Mouse (Mus musculus) cerebellum, adult 9-11 months (tissue): ENCODE data around the gene Prr29.
"Not testable (repeated sequence)": the region's sequence is repeated elsewhere in the genome, so short reads cannot be mapped to it uniquely, and the experiment has no call there.

Experiments used
- DNase-seq: peaks from one replicate; pipeline ENCODE4 v3.0.0; 2022

Gene Prr29

DNA sequence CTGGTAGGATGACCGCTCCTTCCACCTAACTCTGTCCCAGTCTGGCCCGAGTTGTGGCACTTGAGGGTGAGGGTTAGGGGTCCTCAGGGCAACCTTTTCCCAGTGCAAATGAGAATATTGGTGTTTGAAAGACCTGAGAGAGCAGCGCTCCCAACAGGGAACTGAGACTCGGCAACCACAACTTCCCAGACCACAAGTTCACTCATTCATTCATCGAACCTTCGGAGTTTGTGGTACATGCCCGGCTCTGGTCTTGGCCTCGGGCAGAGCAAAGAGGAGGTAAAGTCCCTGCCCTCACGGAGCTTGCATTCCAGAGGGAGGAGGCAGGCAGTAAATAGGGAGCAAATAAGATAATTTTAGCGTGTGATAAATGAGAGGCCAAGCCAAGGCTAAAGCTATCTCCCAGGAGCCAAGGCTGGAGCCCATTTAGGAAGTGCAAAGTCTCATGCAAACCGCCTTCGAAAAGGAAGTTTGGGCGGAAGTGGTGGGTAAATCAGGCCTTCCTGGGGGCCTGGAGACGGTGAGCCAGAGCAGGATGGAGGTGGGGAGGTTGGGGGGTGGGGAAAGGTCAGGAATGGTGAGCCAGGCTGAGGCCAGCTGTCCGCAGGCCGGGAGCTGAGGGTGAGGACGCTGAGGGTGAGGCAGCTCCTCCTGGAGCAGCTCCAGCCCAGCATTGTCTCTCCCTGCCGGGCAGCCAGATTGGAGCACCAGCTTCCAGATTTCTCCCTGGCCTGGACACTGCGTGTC lies 9.7 kb upstream of the Prr29 start:
- peak; percentile 79 for DNase-seq

DNA sequence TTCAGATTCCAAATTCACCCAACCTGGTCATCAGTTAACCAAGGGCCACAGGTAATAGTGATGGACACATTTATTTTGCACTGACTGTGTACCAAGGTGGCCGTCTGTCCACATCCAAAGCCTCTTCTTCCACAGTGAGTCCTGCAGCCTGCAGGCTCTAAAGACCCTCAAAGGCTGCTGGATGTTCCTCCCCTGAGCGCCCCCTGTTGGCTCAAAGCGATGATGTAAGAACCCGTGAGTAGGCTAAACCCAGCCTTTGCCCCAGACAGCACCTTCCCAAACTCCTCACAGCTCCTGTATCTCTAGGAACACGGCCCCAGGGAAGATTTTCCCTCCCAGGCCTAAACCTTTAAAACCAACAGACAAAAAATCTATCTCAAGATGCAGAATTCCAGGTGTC lies 5.9 kb upstream of the Prr29 start:
- DNase-seq, result no peak

DNA sequence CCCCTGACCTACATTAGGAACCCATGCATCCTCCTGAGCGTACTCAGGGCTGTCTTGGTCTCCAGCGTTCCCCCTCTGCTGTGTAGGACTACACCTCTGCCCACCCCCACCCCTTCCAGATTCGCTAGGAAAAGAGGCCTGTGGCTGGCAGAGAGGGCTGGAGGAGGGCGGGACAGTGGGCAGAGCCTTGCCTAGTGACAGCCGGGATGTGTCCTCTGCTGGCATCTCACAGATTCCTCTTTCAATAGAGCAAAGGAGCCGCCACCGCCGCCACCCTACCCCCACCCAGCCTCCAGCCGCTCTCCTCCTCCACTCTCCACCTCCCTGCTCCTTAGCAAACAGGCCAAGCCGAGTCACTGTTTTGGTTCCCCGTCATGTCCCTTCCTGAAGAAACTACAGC lies 560 bp upstream of the Prr29 start:
- no peak for DNase-seq

GRCm38 (mm10) chr11:106366316-106366715 lies 1.0 kb downstream of the Prr29 start:
- peak; percentile 71 for DNase-seq

DNA sequence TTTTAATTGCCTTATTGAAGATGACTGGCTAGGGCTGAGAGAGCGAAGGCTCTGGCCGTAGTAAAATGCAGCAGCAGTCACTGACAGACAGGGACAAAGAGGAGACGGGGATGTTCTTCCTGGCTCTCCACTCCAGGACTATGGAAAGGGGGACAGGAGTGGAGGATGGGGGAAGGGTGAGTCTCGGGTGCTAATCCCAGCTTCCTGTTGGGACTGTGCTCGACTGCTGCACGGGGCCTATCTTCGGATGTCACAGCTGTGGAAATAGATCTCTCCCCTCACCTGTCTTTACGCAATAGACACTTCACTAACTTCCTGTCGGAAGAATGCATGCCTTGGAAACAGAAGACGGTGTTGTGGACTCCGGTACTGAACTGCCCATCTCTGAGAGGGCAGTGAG lies 8.7 kb downstream of the Prr29 start:
- DNase-seq, result no peak

- no peak for DNase-seq
Measured at GRCm38 (mm10) chr11:106374559-106374958, 9.3 kb downstream of the Prr29 start.

DNA sequence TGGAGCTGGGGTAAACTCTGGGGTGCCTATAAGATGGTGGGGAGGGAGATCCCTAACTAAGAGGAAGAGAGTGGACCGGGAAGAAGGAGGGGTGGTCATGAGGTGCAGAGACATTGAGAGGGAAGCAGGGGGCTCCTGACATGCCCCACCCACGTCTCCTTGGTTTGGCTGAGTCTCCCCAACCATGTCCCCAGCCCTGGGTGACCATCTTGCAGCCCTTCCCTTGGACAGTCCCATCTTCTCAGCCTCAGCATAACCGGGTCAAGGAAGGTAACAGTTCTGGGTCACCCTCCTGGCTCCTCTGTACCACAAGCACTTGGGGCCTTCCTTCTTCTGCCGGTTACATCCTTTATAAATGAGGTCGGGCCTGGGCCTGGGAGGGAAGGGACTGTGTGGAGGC lies 9.7 kb downstream of the Prr29 start:
- no peak for DNase-seq

- DNase-seq, result no peak
Measured at GRCm38 (mm10) chr11:106381011-106381410, 15.7 kb downstream of the Prr29 start.

DNA sequence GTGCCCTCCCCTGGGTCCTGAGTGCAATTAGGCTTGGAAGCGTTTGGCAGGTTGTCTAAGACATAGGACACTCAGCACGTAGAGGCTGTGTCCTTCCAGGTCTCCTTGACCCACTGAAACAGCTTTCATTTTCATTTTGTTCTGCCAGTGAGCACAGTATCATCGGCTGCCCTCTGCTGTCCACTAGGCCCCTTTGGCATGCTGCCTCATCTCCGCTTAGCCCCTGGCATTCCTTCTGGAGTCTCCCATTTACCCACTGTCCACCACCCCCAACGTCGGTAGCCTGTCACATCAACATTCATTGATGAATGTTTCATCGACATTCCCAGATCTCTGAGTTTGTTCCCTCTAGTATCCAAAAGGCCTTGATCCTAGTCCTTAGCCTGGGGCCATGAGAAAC lies 16.6 kb downstream of the Prr29 start:
- no peak for DNase-seq

GRCm38 (mm10) chr11:106382424-106382823 lies 17.2 kb downstream of the Prr29 start:
- DNase-seq, result no peak

DNA sequence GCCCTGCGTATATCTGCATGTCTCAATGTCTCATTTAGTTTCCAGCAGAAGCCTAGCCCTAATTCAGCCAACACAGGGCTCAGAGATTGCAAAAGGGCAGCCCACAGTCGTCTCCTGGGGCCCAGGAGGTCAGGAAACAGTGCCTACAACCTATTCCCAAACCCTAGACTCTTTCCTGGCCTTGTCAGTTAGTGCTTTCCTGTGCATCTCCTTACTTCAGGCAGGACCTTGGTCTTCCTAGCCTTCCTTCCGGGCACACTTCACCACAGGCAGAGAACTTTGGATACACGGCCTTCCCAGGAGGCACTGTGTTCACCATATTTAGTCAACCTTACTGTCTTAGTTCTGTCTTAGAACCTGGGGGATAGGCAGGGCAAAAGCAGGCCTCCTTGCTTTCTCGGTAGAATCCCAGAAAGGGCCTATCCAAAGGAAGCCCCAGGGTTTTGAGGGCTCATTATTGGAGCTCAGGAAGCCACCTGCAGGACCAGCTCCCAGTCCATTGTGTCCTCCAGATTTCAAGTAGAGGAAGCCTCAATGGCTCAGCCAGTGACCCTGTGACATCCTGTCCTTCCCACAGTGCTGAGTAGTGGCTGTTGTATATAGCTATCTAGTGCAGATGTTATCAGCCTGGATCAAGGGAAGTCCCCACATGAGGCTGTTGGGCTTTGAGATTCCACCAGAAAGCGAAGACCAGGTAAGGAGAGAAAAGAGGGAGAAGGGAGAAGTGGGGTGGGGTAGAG lies 17.9 kb downstream of the Prr29 start:
- no peak for DNase-seq

DNA sequence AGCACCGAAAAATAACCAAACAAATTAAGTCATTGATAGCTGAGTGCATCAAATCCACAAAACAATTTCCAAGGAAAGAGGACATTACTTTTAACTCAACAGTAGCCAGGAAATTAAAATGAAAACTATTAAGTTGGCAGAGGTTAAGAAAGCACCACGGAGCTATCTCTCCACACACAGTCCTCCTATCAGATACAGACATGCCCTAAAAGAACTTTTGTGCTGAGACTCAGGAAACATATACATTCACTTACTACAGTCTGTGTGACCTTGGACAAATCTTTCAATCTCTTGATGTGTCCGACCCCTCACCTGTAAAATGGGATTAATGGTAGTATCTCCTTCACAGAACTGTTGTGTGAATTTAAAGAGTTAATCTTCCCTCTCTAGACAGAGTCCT lies 21.1 kb downstream of the Prr29 start:
- DNase-seq, result no peak

DNA sequence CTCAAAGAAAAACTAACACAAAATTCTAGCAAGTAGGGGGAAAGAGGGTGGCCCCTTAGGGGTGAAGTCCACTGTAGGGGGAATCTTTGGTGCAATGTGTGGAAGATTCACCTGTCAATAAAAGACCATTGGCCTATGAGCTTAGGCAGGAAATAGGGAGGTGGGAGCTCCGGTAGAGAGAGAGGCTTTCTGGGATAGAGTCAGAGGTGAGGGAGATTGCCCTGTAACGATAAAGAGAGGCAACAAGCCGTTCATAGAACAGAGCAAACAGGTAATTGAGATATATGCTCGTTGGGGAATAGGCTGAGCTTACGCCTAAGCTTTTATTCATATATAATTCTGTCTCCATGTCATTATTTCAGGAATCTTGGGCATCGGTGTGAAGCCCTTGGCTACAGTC lies 21.7 kb downstream of the Prr29 start:
- DNase-seq, result no peak

GRCm38 (mm10) chr11:106387791-106388216 lies 22.5 kb downstream of the Prr29 start, which contains the start of gene Icam2:
Gene Icam2, minus strand, starts transcription at chr11:106388075.
- no peak for DNase-seq

DNA sequence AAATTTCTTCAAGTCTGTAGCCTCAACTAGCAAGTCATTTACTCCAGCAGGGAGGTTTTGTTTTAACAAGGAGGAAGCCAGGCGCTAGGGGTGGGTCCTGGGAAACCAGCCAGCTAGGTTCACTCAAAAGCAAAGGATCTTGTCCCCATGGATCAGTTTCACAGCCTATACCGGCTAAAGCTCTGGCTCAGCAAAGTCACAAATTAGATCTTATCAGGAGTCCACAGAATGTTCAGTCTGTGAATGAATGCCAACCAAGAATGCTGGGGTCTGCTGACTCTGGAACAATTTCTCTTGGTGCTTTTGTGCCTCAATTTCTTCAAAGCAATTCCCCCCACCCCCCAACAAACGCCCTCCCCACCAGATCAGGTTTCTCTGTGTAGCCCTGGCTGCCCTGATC lies 24.3 kb downstream of the Prr29 start:
- DNase-seq, result no peak

GRCm38 (mm10) chr11:106390757-106391156 lies 25.5 kb downstream of the Prr29 start:
- DNase-seq, result no peak

- DNase-seq, result peak; percentile 64
Measured at GRCm38 (mm10) chr11:106391546-106392188, 26.4 kb downstream of the Prr29 start.

- no peak for DNase-seq
Measured at GRCm38 (mm10) chr11:106392597-106393330, 27.5 kb downstream of the Prr29 start.

- DNase-seq, result no peak
Measured at GRCm38 (mm10) chr11:106393331-106393616, 28.0 kb downstream of the Prr29 start.

DNA sequence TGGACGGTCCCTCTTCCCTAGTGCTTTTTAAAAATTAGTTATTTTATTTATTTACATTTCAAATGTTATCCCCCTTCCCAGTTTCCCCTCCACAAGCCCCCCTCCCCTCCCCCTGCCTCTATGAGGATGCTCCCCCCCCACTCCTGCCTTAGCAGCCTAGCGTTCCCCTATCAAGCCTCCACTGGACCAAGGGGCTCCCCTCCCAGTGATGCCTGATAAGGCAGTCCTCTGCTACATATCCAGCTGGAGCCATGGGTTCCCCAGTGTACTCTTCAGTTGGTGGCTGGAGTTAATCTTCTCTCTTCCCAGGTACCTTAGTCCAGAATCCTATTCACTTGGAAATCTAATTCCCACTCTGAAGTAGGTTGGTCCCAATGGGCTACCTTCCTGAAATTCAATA lies 28.8 kb downstream of the Prr29 start:
- not testable (repeated sequence) for DNase-seq

DNA sequence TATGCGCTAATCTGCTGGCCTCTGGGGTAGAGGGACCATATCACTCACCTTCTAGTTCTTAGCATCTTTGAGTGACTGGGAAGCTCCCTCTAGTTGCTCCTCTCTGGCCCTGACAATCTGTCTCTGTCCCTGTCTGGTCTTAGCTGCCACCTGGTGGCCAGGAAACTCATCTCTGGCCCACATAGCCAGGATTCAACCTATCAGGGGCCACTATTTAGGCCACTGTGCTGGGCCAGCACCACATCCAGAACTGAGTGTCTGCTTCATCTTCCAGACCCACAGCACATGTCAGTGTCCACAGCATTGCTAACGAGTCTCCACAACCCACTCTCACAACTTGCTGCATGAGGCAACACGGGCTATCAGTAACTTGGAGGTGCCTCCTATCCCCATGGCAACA lies 32.4 kb downstream of the Prr29 start:
- DNase-seq, result peak; percentile 18

DNA sequence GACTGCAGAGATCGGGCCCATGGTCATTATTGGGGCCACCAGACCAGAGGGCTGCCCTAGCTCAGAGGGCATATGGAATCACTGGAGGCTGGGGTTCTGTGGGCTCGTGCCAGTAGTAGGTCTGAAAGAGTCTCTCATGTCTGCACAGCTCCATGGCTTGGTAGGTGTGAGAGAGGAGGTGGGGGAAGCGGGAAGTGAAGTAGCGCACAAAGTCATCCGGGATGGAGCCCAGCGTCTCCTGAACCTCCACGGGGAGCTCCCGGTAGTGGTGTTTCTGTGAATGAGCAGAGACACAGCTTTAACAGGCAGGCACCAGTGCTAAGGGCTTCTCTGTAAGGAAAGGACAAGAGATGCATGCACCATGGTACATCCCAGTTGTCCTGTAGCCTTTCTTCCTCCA lies 33.2 kb downstream of the Prr29 start:
- DNase-seq, result no peak

- DNase-seq, result no peak
Measured at GRCm38 (mm10) chr11:106410011-106410410, 44.7 kb downstream of the Prr29 start.
